Mouse (Mus musculus): ENCODE results near the gene Gmip. TPM values are rescaled to one million over a fixed set of nuclear protein-coding genes. Genes with fewer than 3 reads are reported as not detected.

Gene Gmip
- polyA plus RNA-seq, 1 experiment = 0.32 TPM

DNA sequence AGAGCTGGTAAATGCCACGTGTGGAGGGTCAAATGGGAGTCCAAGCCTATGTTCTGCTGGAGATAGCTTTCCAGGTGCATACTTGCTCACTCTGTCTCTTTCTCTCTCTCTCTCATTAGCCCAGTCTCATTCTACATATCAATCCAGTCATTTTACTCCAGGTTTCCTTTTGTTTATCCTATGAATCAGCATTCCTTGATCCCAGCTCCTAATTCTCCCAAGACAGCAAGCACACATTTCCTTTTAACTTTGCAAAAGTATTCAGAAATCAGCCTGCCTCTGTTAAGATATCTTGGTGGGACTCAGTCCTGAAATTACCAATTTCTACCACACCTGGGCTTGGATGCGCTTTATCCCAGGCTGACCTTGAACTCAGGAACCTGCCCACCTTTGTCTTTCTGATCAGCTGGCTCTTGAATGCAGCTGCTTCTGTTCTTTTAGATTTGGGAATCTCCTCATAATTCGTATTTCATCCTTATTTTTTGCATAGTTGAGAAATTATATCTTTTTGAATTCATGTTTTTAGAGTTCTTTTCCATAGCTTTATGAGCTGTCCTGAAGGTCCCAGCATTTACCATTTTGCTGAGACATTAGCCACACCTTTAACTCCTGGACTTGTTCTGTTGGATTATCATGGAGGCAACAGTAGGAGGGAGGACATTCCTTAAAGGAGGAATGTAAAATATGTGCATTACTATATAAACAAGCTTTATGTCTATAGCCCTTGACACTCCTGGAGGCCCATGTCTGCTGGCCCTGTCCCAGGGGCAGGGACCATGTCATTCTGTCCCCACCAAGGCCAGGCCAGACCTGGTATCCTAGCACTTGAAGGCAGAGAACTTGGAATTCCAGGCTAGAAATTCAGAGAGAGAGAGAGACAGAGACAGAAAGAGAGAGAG lies 38.9 kb downstream of the Gmip start:
- TF ChIP-seq TAL1 (IDR thresholded peaks at IDR 0.05; ENCODE audit: low read length) (no peak), GATA1 (IDR thresholded peaks at IDR 0.05; ENCODE audit: low read length) (no peak)
- Histone ChIP-seq H3K36me3 (ENCODE audit: control insufficient read depth) (no peaks in the 10 kb centered on the region), H3K4me3 (replicated peaks) (no peak overlapping the region), H3K27me3 (ENCODE audit: control insufficient read depth) (no peaks in the 10 kb centered on the region), H3K9me3 (ENCODE audit: control insufficient read depth, low read length) (no peaks in the 10 kb centered on the region), H3K4me1 (ENCODE audit: control insufficient read depth) (peaks cover 42% of the 10 kb centered on the region)

DNA sequence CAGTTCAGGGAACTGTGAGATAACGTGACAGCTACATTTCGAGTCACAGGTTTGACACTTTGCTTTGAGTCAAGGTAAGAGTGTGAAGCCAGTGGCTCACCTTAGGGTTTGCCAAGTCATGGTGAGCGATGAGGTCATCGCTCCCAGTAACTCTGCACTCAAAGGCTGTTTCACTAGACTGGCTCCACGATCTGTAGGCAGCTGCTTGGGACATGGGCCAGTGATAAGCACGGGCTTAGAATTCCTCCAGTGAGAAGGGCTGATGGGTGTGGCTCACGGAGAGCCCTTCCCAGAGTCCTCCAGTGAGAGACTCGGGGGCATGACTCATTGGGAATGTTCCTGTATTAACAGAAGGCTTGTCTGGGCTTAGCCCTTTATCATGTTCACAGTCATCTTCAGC lies 40.5 kb downstream of the Gmip start:
- Histone ChIP-seq H3K27me3 (ENCODE audit: control insufficient read depth) (no peaks in the 10 kb centered on the region), H3K36me3 (ENCODE audit: control insufficient read depth) (no peaks in the 10 kb centered on the region), H3K4me1 (ENCODE audit: control insufficient read depth) (peaks cover 42% of the 10 kb centered on the region), H3K4me3 (replicated peaks) (no peak overlapping the region), H3K9me3 (ENCODE audit: control insufficient read depth, low read length) (no peaks in the 10 kb centered on the region)
- TF ChIP-seq TAL1 (IDR thresholded peaks at IDR 0.05; ENCODE audit: low read length) = no peak
- TF ChIP-seq GATA1 (IDR thresholded peaks at IDR 0.05; ENCODE audit: low read length) = no peak

DNA sequence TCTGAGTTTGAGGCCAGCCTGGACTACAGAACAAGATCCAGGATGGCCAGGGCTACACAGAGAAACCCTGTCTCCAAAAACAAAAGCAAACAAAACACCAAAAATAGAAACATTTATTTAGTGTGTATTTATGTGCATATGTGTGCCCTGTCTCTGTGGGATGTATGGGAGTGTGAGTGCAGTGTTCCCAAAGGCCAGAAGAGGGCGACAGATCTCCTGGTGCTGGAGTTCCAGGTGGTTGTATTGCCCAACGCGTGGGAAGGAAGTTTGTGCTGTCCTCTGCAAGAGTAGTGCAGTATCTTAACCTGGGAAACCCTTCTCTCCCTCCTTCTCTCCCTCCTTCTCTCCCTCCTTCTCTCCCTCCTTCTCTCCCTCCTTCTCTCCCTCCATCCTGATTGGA lies 41.4 kb downstream of the Gmip start:
- Histone ChIP-seq H3K27me3 (ENCODE audit: control insufficient read depth) (no peaks in the 10 kb centered on the region), H3K9me3 (ENCODE audit: control insufficient read depth, low read length) (no peaks in the 10 kb centered on the region), H3K36me3 (ENCODE audit: control insufficient read depth) (no peaks in the 10 kb centered on the region), H3K4me1 (ENCODE audit: control insufficient read depth) (peaks cover 40% of the 10 kb centered on the region), H3K4me3 (replicated peaks) (no peak overlapping the region)
- TF ChIP-seq TAL1 (IDR thresholded peaks at IDR 0.05; ENCODE audit: low read length) (no peak), GATA1 (IDR thresholded peaks at IDR 0.05; ENCODE audit: low read length) (no peak)

DNA sequence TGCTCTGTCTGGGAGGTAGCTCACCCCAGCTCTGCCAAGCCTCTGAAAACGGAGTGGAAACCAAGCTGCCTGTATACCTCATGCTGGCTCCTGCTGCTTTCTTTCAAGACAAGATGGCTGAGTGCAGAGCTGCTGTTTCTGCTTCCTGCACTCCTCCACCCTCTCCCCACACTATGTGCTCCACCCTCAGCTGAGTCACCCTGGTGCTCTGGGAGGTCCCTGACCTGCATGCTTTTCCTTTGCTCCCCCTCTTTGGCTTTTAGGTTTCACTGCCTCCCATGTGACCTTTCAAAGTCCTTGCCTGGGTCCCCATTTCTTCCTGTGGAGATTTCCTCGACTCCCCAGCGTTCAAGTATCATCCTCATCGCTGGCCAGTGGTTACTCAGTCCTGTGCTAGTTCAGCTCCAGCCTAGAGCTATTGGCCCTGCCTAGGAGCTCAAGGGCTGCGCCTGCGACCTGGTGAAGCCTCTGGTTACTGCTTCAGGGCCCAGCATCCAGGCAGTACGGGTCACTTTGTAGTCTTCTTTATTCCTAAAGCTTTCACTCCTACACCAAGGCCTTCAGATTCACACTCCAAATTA lies 42.5 kb downstream of the Gmip start:
- no peaks in the 10 kb centered on the region for H3K27me3 ChIP-seq (ENCODE audit: control insufficient read depth)
- no peaks in the 10 kb centered on the region for H3K36me3 ChIP-seq (ENCODE audit: control insufficient read depth)
- H3K9me3 ChIP-seq (ENCODE audit: control insufficient read depth, low read length) = no peaks in the 10 kb centered on the region
- H3K4me3 ChIP-seq (replicated peaks) = peak overlapping the region; percentile 3
- H3K4me1 ChIP-seq (ENCODE audit: control insufficient read depth) = peaks cover 40% of the 10 kb centered on the region
- TF ChIP-seq TAL1 (IDR thresholded peaks at IDR 0.05; ENCODE audit: low read length) (no peak), GATA1 (IDR thresholded peaks at IDR 0.05; ENCODE audit: low read length) (no peak)

DNA sequence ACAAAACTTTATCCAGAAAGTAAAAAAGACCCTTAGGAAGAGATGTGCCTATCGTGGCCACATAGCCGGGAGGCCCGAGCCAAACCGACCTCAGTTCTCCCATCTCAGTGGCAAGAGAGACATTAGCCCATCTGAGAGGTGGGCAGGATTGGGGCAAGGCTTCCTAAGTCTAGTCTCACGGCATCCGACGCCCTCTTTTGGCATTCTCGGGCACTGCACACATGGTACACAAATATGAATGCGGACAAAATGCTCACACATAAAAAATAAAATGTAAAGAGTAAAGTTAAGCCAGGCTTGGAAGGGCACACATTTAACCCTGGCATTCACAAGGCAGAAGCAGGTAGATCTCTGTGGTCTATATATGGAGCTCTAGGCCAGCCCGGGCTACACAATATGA lies 45.4 kb downstream of the Gmip start:
- H3K4me1 ChIP-seq (ENCODE audit: control insufficient read depth) = peaks cover 33% of the 10 kb centered on the region
- no peaks in the 10 kb centered on the region for H3K36me3 ChIP-seq (ENCODE audit: control insufficient read depth)
- no peaks in the 10 kb centered on the region for H3K27me3 ChIP-seq (ENCODE audit: control insufficient read depth)
- H3K9me3 ChIP-seq (ENCODE audit: control insufficient read depth, low read length) = no peaks in the 10 kb centered on the region
- no peak overlapping the region for H3K4me3 ChIP-seq (replicated peaks)
- no peak for TF ChIP-seq GATA1 (IDR thresholded peaks at IDR 0.05; ENCODE audit: low read length)
- TF ChIP-seq TAL1 (IDR thresholded peaks at IDR 0.05; ENCODE audit: low read length) = no peak

DNA sequence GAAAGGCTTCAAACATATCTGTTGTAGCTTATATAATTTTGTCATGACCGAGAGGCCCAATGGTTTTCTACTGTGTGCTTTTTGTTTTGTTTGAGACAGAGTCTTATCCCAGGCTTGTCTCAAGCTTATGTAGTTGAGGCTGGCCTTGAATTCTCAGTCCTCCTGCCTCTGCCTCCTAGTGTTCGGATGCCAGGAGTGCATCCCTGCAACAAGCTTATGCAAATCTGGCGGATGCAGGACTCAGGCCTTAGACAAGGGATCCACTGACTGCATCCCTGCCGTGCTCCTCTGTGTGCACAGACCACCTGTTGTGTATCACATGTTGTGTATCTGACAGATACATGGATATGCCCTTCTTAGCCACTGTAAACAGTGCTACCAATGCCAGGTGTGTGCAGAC lies 52.3 kb downstream of the Gmip start:
- no peaks in the 10 kb centered on the region for H3K9me3 ChIP-seq (ENCODE audit: control insufficient read depth, low read length)
- TF ChIP-seq GATA1 (IDR thresholded peaks at IDR 0.05; ENCODE audit: low read length) = no peak
- TF ChIP-seq TAL1 (IDR thresholded peaks at IDR 0.05; ENCODE audit: low read length) = no peak
- H3K4me3 ChIP-seq (replicated peaks) = no peak overlapping the region
- H3K36me3 ChIP-seq (ENCODE audit: control insufficient read depth) = no peaks in the 10 kb centered on the region
- H3K27me3 ChIP-seq (ENCODE audit: control insufficient read depth) = no peaks in the 10 kb centered on the region
- H3K4me1 ChIP-seq (ENCODE audit: control insufficient read depth) = peaks cover 17% of the 10 kb centered on the region

DNA sequence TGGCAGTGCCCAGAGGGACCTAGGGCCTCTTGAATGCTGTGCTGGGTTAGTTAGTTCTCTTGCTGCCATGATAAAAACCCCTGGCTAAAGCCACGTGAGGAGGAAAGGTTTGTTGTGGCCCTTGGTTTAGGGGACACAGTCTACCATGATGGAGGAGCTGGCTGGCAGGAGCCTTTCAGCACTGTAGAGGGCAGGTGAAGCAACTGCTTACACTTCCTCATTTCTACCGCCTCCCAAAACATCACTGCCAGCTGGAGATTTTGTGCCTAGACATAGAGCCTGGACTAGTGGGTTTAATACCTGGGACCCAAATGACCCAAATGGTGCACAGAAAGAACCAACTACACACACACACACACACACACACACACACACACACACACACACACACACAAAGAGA lies 52.8 kb downstream of the Gmip start:
- Histone ChIP-seq H3K9me3 (ENCODE audit: control insufficient read depth, low read length) (no peaks in the 10 kb centered on the region), H3K27me3 (ENCODE audit: control insufficient read depth) (no peaks in the 10 kb centered on the region), H3K4me3 (replicated peaks) (no peak overlapping the region), H3K36me3 (ENCODE audit: control insufficient read depth) (no peaks in the 10 kb centered on the region), H3K4me1 (ENCODE audit: control insufficient read depth) (peaks cover 17% of the 10 kb centered on the region)
- TF ChIP-seq TAL1 (IDR thresholded peaks at IDR 0.05; ENCODE audit: low read length) = no peak
- TF ChIP-seq GATA1 (IDR thresholded peaks at IDR 0.05; ENCODE audit: low read length) = no peak

DNA sequence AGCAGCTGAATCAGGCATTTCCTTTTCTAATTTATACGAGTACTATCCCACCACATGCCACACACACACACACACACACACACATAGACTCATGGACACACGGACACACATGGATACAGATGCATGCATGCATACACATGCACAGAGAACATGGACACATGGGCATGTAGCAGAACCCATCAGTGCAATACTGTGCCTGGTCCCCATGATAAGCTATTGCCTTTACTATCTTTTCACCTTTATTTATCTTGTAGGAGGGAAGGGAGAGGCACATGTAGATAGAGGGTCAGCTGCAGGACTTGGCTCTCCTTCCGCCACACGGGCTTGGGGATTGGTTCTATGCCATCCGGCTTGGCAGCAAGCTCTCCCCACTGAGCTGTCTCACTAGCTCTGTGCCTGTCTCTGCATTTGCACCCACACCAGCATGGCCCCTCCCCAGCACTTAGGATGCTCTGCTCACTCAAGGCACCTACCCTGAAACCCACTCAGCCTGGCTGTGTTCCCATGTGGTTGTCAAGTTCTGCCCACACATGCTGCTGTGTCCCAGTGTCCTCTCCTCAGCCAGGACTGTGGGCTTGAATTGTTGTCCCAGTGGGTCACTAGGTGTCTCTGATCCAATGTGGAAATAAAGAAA lies 55.0 kb downstream of the Gmip start:
- Histone ChIP-seq H3K27me3 (ENCODE audit: control insufficient read depth) (no peaks in the 10 kb centered on the region), H3K36me3 (ENCODE audit: control insufficient read depth) (no peaks in the 10 kb centered on the region), H3K9me3 (ENCODE audit: control insufficient read depth, low read length) (no peaks in the 10 kb centered on the region), H3K4me3 (replicated peaks) (no peak overlapping the region), H3K4me1 (ENCODE audit: control insufficient read depth) (peaks cover 17% of the 10 kb centered on the region)
- TF ChIP-seq TAL1 (IDR thresholded peaks at IDR 0.05; ENCODE audit: low read length) (no peak), GATA1 (IDR thresholded peaks at IDR 0.05; ENCODE audit: low read length) (no peak)

DNA sequence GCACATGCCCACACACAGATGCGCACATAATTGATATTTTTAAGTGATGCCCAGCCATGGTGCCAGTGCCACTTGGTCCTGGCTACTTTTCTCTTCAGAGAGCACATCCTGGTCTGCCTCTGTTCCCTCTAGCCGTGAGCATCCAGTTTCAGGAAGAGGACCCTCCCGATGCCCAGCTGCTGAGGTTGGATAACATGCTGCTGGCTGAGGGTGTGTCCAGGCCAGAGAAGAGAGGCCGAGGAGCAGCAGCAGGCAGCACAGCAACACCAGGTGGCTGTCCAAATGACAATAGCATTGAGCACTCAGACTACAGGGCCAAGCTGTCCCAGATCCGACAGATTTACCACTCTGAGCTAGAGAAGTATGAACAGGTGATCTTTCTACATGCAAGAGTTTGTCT lies 55.7 kb downstream of the Gmip start:
- Histone ChIP-seq H3K4me3 (replicated peaks) (no peak overlapping the region), H3K4me1 (ENCODE audit: control insufficient read depth) (peaks cover 17% of the 10 kb centered on the region), H3K9me3 (ENCODE audit: control insufficient read depth, low read length) (no peaks in the 10 kb centered on the region), H3K36me3 (ENCODE audit: control insufficient read depth) (no peaks in the 10 kb centered on the region), H3K27me3 (ENCODE audit: control insufficient read depth) (no peaks in the 10 kb centered on the region)
- TF ChIP-seq TAL1 (IDR thresholded peaks at IDR 0.05; ENCODE audit: low read length) (no peak), GATA1 (IDR thresholded peaks at IDR 0.05; ENCODE audit: low read length) (no peak)

All from erythroblast, embryonic 14.5 days (primary cell).